Mouse (Mus musculus) ES-Bruce4 (cell line): ENCODE results near the gene Best1.

Source experiments
- CTCF ChIP-seq: IDR thresholded peaks from one replicate; pipeline ENCODE4 v1.8.1; 2011; ENCODE audit warnings: low read depth, low read length
- EP300 ChIP-seq: IDR thresholded peaks from 2 replicates; pipeline ENCODE4 v1.6.1; 2011; ENCODE audit warnings: low read depth, low read length; ENCODE audit not compliant: insufficient read depth
- POLR2A ChIP-seq: IDR thresholded peaks from one replicate; pipeline ENCODE4 v1.8.1; 2011; ENCODE audit warnings: low read length; ENCODE audit not compliant: insufficient read depth

DNA sequence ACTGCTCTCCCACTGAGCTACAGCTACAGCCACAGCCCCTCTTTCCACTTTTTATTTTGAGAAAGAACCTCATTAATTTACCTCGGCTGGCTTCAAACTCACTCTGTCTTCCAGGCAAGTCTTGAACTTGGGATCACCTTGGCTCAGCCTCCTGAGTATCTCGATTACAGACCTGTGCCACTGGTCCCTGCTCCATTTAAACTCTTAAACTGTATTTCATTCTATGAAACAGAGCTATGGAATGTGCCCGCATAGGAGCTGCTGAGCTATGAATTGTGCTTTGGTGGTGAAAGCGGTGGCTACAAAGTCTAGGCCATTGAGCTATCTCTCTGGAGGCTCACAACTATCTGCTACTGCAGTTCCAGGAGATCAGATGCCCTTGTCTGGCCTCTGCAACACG is 43.5 kb downstream of the Best1 start:
- TF ChIP-seq CTCF (no peak), POLR2A (no peak), EP300 (no peak)
